Mouse (Mus musculus) v-Abl transformed pro-B cells (cell line): ENCODE results near the gene Atp6v1g2.

ENCODE experiments used
- in situ Hi-C, 2 experiments: fragments of 400-800 bp; cut with MboI; formaldehyde crosslinking; loops; one replicate each; pipeline ENCODE4 v1.15.1; 2025; ENCODE audit not compliant: unreplicated experiment in 2 of 2

The Atp6v1g2 gene

DNA sequence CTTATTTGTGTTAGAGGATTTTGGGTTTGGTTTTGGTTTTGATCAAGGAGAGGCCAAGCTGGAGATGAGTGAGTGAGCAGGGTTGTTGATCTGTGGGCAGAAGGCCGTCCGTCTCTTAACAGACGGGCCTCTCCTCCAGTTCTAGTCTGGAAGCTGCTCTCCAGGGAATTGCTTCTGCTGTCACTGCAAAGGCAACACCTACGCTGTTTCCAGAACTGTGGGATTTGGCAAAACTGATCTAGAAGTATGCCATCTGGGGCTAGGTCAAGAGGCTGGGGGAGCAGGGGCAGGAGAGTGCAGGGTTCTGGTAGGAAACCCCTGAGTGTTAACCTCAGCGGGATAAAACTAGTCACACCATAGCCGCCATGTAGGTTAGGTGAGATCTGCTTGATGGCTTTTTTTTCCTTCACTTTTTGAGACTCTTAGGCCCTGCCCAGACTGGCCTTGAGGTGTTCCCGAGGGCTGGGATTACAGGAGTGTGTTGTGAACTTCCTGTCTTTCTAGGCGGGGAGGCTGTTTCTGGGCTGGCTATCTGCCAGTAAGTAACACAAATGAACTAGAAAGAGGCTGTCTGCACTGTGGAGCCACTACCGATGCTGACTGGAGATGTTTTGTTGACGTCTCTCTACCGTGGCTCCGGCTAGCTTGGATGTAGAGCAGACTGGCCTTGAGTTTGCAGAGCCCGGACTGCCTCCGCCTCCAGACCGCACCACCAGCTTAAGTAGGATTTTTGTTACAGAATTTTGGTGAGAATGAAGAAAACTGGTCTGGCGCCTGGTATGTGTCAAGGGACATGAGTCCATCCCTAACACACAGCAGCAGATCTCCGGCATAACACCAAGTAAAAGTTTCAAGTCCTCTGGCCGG, at the start of gene Atp6v1g2:
Gene Atp6v1g2, plus strand, starts transcription at position 547 of the 867 bp plus-strand sequence.
- in situ Hi-C loops, result loop anchor here (5.0 to 10.0 kb wide), 4 partner anchors 56 to 229 kb away; partner anchors contain the start of genes Aif1 (in 2 of the 2), D17H6S53E (in 1 of the 2), Sapcd1 (in 1 of the 2) and Vars (in 1 of the 2)

DNA sequence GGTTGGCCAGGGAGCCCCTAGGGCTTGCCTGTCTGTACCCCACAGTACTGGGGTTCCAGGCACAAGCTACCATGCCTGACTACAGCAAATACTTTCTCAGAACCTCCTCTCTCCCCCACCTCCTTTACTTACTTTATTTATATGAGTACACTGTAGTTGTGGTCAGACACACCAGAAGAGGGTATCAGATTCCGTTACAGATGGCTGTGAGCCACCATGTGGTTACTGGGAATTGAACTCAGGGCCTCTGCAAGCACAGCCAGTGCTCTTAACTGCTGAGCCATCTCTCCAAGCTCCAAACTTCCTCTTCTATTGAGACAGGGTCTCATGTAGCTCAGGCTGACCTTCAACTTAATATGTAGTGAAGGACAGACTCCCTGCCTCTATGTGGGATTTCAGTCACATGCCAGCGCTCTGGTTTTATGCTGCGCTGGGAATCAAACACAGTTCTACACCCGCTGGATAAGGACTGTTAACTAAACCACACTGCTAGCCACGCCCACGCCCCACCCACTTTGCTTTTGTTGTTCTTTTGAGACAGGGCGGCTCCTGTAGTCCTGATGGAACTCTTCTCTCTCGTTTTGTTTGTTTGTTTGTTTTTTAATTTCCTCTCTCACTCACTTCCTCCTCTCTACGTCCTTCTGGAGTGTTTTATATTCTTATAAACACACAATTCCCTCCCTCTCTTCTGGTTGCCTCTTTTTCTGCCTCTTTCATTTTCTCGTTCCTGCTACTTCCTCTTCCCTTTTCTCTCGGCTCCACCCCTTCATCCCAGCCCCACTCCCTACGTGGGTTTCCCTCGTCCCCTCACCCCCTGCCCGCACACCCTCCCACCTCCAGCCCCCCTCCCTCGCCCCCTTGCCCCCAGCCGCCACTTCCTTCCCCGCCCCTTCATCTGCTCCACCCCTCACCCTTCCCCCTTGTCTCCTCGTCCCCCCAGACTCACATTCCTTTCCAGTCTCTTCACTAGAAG, 47.5 kb upstream of the Atp6v1g2 start:
- in situ Hi-C loops, result no loop called here

DNA sequence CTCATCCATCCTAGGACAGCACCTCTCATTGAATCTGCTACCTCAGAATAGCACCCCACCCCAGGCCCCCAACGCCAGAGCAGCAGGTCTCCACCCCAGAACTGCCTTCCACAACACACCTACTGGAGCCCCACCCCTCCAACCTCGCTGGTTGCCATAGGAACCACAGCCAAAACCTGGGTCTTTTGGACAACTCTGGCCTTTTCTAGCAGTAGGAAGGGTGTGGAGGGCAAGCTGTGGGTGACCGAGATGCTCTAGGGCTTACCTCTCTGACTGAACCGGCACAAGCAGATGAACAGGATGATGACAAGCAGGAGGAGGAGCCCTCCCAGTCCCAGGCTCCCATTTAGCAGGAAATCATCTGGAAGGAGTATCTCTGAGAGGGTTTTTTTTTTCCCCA, 46.8 kb upstream of the Atp6v1g2 start:
- in situ Hi-C loops, result no loop called here

DNA sequence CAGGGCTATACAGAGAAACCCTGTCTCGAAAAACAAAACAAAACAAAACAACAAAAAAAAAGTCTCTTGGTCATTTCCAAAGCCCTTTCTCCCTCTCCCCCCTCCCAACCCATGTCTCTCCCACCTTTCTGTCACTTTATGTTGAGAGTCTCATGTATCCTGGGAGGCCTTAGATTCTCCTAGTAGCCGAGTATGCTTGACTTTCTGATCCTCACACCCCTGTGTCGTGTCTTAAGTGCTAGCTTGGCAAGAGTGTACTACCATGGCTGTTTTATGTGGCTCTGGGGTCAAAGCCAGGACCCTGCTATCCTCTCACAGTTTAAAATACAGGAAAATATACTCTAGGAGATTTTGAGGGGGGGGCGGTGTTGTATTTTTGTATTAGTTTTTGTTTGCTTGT, 46.1 kb upstream of the Atp6v1g2 start:
- in situ Hi-C loops, result no loop called here

DNA sequence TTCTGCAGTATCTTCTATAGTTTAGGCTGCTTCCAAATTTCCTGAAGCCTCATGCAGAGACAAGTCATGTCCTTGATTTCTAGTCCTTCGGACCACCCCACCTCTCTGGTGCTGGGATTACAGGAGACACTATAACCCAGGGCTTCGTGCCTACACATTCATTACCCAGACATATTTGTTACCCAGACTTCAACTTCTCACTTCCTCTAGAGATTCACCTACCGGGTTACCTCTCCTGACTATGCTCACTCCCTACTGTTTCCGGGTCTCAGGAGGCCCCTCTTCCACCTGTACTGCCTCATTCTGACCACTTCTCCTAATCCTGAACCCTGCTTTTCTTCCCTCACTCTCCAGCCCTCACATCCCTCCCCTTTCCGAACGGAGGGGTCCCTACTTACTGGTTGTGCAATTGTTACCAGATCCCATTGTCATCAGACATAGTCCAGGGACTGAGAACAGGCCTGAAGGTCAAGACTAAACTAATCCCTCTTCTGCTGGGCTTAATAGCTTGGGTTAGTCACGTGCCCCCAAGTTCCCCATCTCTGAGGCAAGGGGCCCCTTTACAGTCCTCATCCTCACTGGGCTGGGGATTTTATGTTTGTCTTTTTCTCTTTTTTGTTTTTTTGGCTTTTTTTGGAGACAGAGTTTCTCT, 45.4 kb upstream of the Atp6v1g2 start, which contains the start of gene Lst1:
Gene Lst1, minus strand, starts transcription at position 481 of the 652 bp plus-strand sequence.
- in situ Hi-C loops, result no loop called here

DNA sequence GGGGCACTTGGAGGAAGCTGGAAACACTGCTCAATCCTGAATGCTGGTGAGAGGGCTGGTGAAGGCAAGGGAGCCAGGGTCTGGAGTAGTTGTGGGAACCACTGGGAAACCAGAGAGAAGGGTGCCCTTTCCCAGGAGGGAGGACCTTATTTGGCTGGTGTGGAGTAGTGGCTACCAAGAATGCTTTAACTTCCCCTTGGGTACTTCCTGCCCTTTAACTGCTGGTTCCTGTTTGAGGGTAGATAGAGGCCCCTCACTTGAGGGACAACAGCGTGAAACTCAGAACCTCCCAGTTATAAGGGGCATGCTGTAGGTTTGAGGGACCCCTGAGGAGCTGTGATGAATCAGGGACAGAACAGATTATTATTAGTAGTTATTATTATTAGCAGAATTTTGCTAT, 44.3 kb upstream of the Atp6v1g2 start:
- in situ Hi-C loops, result no loop called here

DNA sequence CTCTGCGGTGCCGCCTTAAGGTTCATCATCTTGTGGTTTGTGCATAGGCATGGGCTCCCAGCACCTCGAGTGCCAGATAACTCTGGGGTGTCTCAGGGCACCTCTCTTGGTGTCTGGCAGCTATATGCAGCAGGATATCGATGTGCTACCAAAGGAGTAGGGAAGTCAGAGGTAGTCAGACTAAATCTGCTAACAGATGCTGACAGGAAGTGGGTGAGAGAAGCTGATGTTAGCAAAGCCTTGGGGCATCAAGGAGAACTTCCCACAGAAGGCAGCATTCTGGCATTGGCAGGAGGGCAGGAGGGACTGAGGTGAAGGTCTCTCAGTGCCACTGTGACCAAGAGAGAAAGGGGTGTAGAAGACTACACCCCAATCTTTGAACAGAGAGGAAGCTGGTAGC, 43.4 kb upstream of the Atp6v1g2 start:
- in situ Hi-C loops, result no loop called here

DNA sequence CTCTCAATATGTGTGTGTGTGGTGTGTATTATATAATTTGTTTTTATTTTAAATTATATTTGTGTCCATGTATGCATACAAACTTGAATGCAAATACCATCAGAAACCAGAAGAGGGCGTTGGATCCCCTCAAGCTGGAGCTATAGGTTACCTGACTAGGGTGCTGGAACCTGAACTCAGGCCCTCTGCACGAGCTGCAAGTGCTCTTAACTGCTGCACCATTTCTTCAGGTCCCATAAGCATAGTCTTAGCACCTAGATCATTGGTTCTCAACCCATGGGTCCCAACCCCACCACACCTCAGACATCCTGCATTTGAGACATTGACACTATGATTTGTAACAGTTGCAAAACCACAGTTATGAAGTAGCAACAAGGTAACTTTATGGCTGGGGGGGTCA, 41.7 kb upstream of the Atp6v1g2 start:
- in situ Hi-C loops, result no loop called here

DNA sequence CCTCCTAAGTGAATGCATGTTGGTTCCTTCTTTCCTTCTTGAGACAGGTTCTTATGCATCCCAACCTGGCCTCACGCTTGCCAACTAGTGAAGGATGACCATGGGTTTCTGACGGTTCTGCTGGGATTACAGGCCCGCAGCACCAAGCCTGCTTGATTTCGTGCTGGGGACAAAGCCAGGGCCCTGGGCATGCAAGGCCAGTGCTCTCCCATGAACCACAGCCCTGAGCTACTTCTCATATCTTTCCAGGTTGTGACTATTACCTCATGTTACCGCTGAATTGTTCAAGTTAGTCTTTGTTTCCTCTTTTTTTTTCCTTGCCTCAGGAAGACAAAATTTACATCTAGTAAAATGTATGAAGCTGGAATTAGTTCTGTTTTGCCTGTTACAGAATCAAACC, 40.5 kb upstream of the Atp6v1g2 start:
- in situ Hi-C loops, result no loop called here

DNA sequence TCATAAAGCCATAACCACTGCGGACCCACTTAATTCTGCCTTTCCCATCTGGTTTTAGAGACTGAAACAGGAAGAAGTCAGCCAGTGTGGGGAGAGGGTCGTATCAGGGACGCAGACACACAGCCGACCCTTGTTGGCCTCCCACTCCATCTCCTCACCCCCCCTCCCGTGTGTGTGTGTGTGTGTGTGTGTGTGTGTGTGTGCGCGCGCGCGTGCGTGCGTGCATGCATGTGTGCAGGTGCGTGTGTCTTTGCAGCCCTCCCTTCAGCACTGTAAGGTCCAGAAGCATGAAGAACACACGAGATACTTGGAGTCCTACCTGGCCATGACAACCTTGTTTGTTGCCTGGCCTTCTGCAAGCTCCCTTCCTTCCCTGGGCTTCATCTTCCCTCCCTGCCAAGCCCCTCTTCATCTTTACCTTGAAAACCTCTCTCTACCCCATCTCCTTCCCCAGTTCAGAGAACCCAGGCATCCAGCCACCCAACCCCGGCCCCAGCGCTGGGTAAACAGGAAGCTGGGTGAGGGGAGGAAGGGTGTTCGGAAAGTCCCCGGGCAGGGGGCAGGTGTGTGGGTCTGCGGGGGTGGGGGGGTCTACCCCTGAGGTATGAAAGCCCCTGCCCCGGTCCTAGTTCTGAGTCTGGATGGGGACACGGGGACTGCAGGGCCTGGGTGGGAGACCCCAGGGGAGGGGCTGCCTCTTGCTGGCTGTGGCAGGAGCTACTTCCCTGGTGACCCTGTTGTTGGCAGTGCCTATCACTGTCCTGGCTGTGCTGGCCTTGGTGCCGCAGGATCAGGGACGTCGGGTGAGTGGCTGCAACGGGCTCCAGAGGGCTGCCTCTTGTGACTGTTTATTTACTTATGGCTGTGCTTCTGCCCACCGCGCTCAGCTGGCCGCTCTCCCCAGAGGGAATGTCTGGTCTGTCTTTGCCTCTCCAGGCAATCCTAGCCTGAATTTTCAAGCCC, 39.3 kb upstream of the Atp6v1g2 start, which contains the start of gene Ltb:
Gene Ltb, plus strand, starts transcription at position 559 of the 963 bp plus-strand sequence.
- in situ Hi-C loops, result no loop called here

DNA sequence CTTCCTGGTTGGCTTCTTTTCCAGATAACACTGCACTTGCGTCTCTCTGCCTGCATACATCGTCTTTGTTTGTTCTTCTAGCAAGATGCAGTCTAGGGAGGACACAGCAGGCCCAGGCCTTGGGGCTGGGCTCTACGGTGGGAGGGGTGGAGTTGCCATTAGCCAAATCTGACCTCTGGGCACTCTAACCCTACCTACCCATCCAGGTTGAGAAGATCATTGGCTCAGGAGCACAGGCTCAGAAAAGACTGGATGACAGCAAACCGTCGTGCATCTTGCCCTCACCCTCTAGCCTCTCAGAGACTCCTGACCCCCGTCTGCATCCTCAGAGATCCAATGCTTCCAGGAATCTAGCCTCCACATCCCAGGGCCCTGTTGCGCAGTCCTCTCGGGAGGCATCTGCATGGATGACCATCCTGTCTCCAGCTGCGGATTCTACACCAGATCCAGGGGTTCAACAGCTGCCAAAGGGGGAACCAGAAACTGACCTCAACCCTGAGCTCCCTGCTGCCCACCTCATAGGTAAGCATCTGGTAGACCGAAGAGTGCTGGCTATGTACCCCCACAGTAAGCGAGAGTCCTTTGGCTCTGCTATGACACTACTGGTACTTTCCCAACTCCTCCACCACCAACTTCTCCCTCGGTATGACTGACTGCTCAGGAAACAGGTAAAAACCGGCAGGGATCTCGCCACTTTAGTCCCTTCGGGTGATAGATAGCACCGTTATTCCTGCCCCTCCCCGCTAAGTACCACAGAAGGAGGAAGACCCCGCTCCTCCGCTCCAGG, 38.4 kb upstream of the Atp6v1g2 start:
- in situ Hi-C loops, result no loop called here

DNA sequence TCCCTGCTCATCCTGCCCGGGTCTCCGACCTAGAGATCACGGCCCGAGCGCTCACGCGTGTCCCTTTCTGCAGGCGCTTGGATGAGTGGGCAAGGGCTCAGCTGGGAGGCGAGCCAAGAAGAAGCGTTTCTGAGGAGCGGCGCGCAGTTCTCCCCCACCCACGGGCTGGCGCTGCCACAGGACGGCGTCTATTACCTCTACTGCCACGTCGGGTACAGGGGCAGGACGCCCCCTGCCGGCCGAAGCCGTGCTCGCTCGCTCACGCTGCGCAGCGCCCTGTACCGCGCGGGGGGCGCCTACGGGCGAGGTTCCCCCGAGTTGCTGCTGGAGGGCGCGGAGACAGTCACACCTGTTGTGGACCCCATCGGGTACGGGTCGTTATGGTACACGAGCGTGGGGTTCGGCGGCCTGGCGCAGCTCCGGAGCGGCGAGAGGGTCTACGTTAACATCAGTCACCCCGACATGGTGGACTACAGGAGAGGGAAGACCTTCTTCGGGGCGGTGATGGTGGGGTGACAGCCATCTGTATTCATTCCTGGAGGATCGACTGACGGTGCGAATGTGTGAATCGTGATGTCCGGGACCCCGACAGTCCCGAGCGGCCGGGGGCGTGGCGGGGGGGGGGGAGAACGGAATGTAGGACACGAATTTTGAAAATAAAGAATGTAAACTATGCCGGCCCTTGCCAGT, 37.7 kb upstream of the Atp6v1g2 start:
- in situ Hi-C loops, result no loop called here

DNA sequence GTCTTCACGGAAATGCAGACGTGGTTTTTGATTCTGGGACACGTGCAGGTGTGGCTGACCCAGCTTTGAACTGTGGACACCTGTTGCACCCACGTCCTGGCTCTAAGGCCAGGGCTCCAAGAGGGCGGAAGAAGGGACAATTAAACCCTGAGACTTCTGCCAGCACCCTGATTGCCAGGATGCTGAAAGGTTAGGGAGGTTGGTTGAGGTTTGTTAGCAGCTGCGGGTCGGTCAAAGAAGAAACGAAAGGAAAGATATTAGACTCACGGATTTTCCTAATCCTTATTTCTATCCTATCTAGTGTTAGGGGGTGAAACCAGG, 37.2 kb upstream of the Atp6v1g2 start:
- in situ Hi-C loops, result no loop called here

DNA sequence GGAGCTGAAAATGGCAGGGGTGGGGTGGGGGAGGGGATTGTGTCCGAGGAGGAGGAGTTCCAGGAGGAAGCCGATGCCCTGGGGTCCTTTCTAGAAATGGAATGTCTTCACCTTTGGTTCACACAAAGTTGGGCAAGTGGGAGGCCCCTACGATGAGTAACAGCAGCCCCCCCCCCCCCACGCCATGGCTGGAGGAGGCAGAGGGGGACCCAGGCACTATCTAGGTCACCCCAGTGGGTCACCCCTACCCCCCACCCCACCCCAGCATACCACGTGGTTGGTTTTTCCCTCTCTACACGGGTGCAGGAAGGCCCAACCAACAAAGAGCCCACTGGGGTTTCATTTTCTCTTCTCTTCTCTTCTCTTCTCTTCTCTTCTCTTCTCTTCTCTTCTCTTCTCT, 36.3 kb upstream of the Atp6v1g2 start:
- in situ Hi-C loops, result no loop called here

DNA sequence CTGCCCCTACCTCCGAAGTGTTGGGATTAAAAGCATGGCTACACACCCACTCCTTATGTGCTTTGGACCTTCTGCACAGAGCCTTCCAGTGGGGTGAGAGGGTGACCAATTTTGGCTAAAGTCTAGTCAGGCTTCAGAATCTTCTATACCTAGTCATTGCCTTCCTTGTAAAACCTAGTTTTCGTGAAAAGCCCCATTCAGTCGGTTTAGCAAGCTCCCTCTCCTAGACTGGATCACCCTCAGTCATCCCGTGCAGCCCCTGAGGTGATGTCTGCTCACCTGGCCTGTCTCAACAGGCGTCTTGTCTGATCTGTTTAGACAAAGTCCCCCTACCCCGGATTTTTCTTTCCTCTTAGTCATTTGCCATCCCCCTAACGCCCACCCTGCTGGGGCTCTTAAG, 35.4 kb upstream of the Atp6v1g2 start:
- in situ Hi-C loops, result no loop called here

DNA sequence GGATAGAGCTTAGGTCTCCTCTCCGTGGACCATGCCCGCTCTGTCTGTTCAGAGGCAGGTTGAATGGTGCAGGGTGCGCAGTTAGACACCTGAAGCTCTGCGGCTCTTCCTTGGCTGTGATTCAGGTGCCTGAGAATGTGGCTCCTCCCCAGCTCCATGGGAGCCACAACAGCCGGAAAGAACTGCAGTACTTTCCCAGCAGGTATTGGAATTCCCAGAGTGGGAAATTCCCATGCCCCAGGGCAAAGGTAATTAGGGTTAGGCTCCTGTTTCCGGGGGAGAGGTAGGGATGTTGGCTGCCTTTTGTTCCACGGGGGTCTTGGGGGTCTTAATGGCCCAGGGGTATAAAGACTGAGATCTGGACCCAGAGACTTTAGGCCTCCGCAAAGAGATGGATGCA, 34.5 kb upstream of the Atp6v1g2 start:
- in situ Hi-C loops, result no loop called here

DNA sequence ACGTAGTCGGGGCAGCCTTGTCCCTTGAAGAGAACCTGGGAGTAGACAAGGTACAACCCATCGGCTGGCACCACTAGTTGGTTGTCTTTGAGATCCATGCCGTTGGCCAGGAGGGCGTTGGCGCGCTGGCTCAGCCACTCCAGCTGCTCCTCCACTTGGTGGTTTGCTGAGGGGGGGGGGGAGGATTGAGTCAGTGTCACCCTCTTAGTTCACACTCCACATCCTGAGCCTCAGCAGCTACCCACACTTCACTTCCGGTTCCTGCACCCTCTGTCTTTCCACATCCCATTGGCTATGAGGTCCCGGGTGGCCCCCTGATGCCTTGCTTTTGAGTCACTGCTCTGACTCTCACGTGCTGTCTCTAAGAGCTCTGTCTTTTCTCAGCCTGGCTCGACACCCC, 33.1 kb upstream of the Atp6v1g2 start:
- in situ Hi-C loops, result no loop called here

DNA sequence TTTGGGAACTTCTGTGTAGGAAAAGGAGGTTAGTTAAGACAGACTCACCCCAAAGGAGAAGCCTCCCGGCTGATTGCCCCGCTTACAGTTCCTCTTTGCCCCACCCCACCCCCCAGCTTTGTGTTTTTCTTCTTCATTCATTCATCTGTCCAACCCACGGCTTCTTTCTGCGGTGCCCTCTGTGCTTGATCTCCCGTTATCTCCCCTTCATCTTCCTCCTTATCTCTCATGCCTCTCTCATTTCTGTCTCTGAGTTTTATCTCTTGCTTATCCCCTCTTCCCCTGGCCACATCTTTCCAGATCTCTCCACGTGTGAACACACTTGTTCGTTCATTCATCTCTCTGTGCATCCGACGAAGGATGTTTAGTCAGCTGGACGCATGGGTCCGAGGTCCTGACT, 32.3 kb upstream of the Atp6v1g2 start:
- in situ Hi-C loops, result no loop called here
